Mouse (Mus musculus) limb, embryonic 10.5 days (tissue): ENCODE measurements around the gene Rasgef1b. TPM values are rescaled to one million over a fixed set of nuclear protein-coding genes. Genes with fewer than 3 reads are reported as not detected.
"Not testable (repeated sequence)": the region's sequence is repeated elsewhere in the genome, so short reads cannot be mapped to it uniquely, and the experiment has no call there.

Experiments used
- DNase-seq: peaks from one replicate; pipeline ENCODE4 v3.0.0-alpha.2; 2017; ENCODE audit warnings: low spot score
- H3K27ac ChIP-seq: fragments of 300-500 bp; sonication (generic); 2 replicates; pipeline ENCODE4 v1.5.1; 2016; ENCODE audit warnings: mild to moderate bottlenecking
- H3K27me3 ChIP-seq: fragments of 300-500 bp; sonication (generic); 2 replicates; pipeline ENCODE4 v1.6.1; 2016; ENCODE audit warnings: low read depth, mild to moderate bottlenecking; ENCODE audit not compliant: poor library complexity, severe bottlenecking
- H3K36me3 ChIP-seq: fragments of 300-500 bp; sonication (generic); 2 replicates; pipeline ENCODE4 v1.6.1; 2016; ENCODE audit warnings: mild to moderate bottlenecking, moderate library complexity
- H3K4me1 ChIP-seq: fragments of 300-500 bp; sonication (generic); 2 replicates; pipeline ENCODE4 v1.6.1; 2016
- H3K4me3 ChIP-seq: fragments of 300-500 bp; sonication (generic); 2 replicates; pipeline ENCODE4 v1.5.1; 2016; ENCODE audit warnings: mild to moderate bottlenecking, moderate library complexity
- H3K9me3 ChIP-seq: fragments of 300-500 bp; sonication (generic); replicated peaks from 2 replicates; pipeline ENCODE4 v1.6.1; 2016; ENCODE audit warnings: mild to moderate bottlenecking
- WGBS: fragments of 180-500 bp; shearing (Covaris S2); methylation state at CpG from one replicate; pipeline ENCODE4 v1.1.7; 2016; 5-methylcytosine and 5-hydroxymethylcytosine counted together
- polyA plus RNA-seq: library from polyadenylated mRNA; unstranded; fragments of >200 nt; fragmentation: Nextera tagmentation; extraction: Ambion mirVana; gene quantifications from 2 replicates; pipeline ENCODE4 v1.2.1, GENCODE M21; 2016

The Rasgef1b gene
- polyA plus RNA-seq, 1 experiment from 2014 or later, result 32.5 TPM

DNA sequence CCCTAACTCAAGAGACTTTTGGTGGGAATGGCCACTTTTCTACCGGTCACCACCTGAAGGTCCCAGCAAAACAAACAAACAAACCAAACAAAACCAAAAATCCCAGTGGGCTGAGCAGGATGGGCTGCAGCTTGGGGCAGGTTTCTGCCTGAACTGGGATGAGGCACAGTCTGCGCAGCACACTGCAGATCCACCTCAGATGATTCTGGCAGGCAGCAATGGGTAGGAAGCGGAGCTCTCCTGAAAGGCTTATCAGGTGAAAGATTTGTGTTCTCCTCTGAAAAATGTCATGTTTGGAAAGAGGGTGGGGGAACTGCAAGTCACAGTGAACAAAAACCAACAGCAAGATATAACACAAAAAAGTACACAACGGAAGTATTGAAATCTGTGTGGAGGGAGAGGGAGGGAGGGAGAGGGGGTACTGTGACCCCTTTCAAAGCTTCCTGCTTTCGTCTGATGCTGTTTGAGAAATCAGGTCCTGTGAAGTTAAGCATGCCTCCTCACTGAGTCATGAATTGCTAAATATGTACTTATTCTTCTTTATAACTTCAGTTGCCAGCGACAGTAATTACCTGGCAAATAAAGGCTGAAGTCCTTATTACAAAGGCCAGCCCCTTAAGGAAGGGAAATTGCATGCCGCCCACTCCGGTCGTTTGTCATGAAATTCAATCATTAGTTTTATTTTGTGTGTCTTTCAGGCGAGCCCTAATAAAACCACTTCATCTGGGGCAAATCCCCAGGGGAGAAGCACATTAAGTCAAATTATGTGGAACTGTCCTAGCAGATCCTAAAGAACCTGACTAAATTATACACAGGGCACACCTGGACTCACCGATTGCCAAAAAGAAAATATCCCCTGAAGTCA lies 491.7 kb downstream of the Rasgef1b start:
- H3K4me1 ChIP-seq, result peaks cover 29% of the 10 kb centered on the region
- no peaks in the 10 kb centered on the region for H3K27me3 ChIP-seq
- H3K36me3 ChIP-seq, result peaks cover 98% of the 10 kb centered on the region
- peak overlapping the region; percentile 76 for H3K27ac ChIP-seq
- H3K4me3 ChIP-seq, result no peak overlapping the region
- WGBS, result 50% methylated on average over 11 of the region's 11 CpGs
- no peaks in the 10 kb centered on the region for H3K9me3 ChIP-seq
- DNase-seq, result no peak

DNA sequence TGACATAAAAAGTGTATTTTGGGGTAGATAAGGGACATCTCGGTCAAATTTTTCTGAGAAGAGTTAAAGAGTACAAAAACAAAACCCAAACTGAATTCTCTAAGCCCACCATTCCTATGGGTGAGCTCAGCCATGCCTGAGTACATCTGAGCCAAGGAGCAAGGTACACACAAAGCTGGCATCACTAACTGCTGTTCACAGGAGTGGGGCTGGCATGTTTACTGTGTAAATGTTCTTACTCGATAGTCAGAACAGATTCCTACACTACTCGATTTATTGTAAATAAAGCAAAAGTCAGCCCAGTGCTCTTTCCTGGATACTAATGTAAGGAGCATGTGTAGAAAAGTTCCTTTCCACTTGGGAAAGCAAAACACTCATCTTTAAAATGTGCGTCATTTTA lies 492.4 kb downstream of the Rasgef1b start:
- peaks cover 98% of the 10 kb centered on the region for H3K36me3 ChIP-seq

DNA sequence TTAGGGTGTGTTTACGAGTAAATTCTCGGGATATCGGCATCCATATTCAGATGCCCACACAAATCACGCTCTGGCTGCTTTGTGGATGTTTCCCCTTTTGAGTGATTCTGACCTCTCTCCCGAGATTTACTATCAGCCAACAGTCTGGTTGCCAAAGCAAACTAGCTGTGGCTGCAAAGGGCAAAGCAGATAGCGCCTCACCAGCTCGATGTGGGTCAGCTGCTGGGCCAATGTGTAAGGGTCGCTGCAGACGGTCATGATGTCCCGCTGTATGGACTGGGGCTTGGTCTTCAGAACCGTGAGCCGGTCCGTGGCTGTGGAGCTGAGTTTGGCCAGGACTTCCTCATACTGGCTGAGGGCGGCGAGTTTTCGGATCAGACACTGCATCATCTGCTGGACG lies 494.6 kb downstream of the Rasgef1b start:
- DNase-seq, result no peak
- Histone ChIP-seq H3K4me1 (peaks cover 22% of the 10 kb centered on the region), H3K9me3 (no peaks in the 10 kb centered on the region), H3K27me3 (no peaks in the 10 kb centered on the region), H3K27ac (no peak overlapping the region; the same call in 1 of the 2 replicates), H3K4me3 (no peak overlapping the region), H3K36me3 (peaks cover 98% of the 10 kb centered on the region)
- 92% methylated on average over 17 of the region's 17 CpGs for WGBS

More for the DNA sequence above, 492.4 kb downstream of the Rasgef1b start:
- peak overlapping the region; percentile 76 for H3K27ac ChIP-seq
- H3K4me1 ChIP-seq, result peaks cover 23% of the 10 kb centered on the region
- no peaks in the 10 kb centered on the region for H3K9me3 ChIP-seq
- no peak for DNase-seq
- H3K27me3 ChIP-seq, result no peaks in the 10 kb centered on the region
- WGBS, result 94% methylated on average over 4 of the region's 4 CpGs
- H3K4me3 ChIP-seq, result no peak overlapping the region

DNA sequence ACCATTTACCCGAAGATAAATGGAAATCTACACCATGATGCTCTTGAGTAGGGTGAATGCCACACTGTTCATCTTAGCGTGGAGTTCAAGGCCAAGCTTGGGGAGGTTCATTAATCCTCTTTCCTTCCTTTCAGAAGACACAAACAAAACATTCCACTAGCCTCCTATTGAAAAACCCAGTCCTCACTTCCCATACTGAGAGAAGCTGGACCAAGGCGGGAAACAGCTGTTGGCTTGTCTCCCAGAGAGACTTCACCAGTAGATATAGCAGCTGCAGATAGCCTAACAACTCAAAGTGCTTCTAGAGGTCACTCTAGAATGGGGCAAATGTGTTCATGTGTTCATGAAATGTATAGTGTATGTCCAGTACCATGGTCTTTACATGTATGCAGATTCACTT lies 495.7 kb downstream of the Rasgef1b start:
- no peaks in the 10 kb centered on the region for H3K27me3 ChIP-seq
- DNase-seq, result no peak
- H3K4me3 ChIP-seq, result no peak overlapping the region
- no peaks in the 10 kb centered on the region for H3K9me3 ChIP-seq
- H3K27ac ChIP-seq, result no peak overlapping the region
- peaks cover 100% of the 10 kb centered on the region for H3K36me3 ChIP-seq
- peaks cover 16% of the 10 kb centered on the region for H3K4me1 ChIP-seq
- 87% methylated on average over 3 of the region's 3 CpGs for WGBS

DNA sequence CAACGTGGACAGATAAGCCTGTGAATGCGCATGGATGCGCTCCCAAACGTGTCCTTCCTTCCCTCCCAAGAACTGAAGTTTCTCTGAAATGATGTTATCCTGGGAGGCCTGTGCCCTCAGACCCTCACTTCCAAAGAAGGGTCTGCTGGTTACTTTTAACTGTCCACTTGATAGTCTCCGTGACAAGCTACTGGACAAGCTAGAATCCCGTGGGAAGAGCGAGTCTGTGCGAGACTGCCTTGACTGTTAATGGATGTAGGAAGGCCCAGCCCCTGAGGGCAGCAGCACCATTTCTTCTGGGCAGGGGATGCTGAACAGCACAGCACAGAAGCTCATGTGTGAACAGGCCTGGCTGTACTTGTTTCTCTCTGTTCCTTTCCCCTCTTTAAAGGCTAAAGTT lies 496.5 kb downstream of the Rasgef1b start:
- Histone ChIP-seq H3K27ac (no peak overlapping the region), H3K4me1 (peaks cover 8% of the 10 kb centered on the region), H3K36me3 (peaks cover 100% of the 10 kb centered on the region), H3K27me3 (no peaks in the 10 kb centered on the region), H3K4me3 (no peak overlapping the region), H3K9me3 (no peaks in the 10 kb centered on the region)
- 90% methylated on average over 8 of the region's 8 CpGs for WGBS
- no peak for DNase-seq

DNA sequence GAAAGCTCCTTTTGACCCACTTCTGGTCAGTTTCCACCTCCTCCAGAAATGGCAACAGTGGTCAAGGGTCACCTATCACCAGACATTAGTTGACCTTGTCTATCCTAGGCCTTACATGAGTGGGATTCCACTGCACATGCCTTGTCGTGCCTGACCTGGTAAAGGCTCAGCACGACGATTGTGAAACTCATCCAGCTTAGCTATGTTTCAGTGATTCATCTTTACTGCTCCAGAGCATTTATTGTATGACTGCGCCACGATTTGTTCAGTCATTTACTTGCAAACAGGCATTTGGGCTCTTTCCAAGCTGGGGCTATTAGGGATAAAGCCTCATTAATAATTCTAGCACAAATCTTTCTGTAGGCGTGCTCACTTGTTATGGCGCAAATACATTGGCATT lies 498.4 kb downstream of the Rasgef1b start:
- no peaks in the 10 kb centered on the region for H3K27me3 ChIP-seq
- no peak overlapping the region for H3K4me3 ChIP-seq
- H3K36me3 ChIP-seq, result peaks cover 100% of the 10 kb centered on the region
- H3K4me1 ChIP-seq, result peaks cover 5% of the 10 kb centered on the region; the same call in 1 of the 2 replicates
- no peak overlapping the region for H3K27ac ChIP-seq
- H3K9me3 ChIP-seq, result no peaks in the 10 kb centered on the region
- DNase-seq, result no peak
- WGBS, result 93% methylated on average over 7 of the region's 7 CpGs

DNA sequence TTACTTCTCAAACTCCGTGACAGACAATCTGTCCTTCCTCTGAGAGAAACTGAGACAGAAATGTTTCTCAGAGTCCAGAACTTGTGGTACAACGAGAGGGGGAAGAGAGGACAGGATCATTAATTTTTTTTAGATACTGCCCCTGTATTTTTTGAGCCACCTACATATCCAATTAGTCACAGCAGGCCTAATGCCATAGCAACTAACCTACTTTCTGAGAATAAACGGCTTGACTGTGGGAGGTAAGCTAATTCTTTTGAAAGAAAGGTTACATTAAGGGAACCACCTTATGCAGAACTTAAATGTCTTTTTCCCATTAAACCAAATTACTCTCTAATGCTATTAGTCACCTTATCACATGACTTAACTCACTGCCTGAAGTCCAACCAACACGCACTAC lies 501.5 kb downstream of the Rasgef1b start:
- peaks cover 98% of the 10 kb centered on the region for H3K36me3 ChIP-seq
- H3K27ac ChIP-seq, result no peak overlapping the region
- DNase-seq, result no peak
- H3K4me3 ChIP-seq, result no peak overlapping the region
- H3K4me1 ChIP-seq, result peaks cover 15% of the 10 kb centered on the region
- 86% methylated on average over 4 of the region's 4 CpGs for WGBS
- no peaks in the 10 kb centered on the region for H3K27me3 ChIP-seq
- H3K9me3 ChIP-seq, result no peaks in the 10 kb centered on the region

DNA sequence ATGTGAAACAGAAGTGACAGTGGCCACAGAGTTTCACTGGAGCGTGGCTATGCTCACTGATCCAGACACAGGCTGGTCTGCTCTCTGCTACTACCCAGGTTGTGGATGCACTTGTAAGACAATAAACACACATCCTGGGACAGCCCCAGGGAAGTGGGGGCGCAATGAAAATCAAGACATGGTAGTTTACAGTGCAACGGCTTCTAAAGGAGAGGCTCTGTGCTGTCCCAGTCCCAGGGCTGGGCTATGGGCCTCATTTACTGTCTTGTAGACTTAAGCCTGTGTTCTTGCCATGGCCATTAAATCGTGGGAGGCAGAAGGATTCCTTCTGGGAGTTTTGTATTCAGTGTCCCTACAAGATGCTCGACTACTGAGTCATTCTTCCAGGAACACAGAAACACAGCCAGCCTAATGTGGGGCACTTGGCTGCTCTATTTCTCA lies 504.3 kb downstream of the Rasgef1b start:
- peaks cover 15% of the 10 kb centered on the region for H3K4me1 ChIP-seq
- no peaks in the 10 kb centered on the region for H3K9me3 ChIP-seq
- H3K36me3 ChIP-seq, result peaks cover 98% of the 10 kb centered on the region
- H3K4me3 ChIP-seq, result no peak overlapping the region
- H3K27ac ChIP-seq, result peak overlapping the region; percentile 36; the same call in 1 of the 2 replicates
- no peaks in the 10 kb centered on the region for H3K27me3 ChIP-seq
- 66% methylated on average over 5 of the region's 5 CpGs for WGBS
- no peak for DNase-seq

DNA sequence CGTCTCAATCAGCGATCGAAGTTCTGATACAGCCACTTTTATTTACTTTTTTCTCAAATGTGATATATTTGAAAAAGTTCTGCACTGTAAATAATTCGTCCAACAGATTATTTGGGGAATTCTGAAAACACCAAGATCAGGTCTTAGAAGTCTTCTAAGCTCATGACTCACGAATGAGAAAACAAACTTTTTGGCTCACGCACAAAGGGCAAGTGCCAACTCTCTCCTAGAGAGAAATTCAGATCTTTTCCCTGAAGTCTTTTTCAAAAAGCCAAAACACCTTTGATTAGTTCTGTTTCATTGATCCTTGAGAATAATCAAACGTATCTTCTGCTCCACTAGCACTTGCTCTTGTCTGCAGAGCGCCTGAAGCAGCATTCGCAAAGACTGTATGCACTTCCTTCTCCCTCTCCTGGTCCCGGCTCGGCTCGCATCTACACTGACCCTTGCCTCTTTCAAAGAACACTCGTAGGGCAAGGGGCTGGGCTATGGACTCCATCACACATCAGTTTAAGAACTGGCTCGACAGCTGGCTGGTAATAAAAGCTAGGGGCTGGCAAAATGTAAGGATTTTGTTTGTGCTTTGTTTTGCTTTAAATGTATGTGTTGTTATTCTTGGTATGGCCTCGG lies 504.9 kb downstream of the Rasgef1b start:
- no peaks in the 10 kb centered on the region for H3K9me3 ChIP-seq
- 65% methylated on average over 15 of the region's 15 CpGs for WGBS
- H3K4me3 ChIP-seq, result no peak overlapping the region
- peaks cover 98% of the 10 kb centered on the region for H3K36me3 ChIP-seq
- H3K4me1 ChIP-seq, result peaks cover 15% of the 10 kb centered on the region
- 0 out of 2 replicates have a peak overlapping the region, but pooled peaks have one; percentile 36 for H3K27ac ChIP-seq
- no peak for DNase-seq
- H3K27me3 ChIP-seq, result no peaks in the 10 kb centered on the region

DNA sequence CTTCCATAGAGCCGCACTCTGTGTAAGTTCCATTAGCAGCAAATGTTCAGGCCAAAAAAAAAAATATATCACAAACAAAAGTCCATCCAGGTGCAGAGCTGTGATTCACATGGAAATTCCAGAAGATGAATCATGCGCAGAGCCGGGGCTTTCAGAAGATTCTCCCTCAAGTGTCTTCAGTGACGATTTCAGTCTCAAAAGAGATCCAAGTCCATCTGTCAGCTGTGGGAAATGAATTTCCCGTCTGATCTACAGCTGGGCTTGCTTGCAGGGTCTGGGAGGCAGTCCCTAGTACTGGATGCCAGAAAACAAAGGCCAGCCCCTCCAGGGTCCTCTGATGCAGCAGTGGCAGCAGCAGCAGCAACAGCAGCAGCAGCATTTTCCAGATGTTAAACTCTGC lies 510.5 kb downstream of the Rasgef1b start:
- no peaks in the 10 kb centered on the region for H3K4me1 ChIP-seq
- H3K27ac ChIP-seq, result no peak overlapping the region
- peaks cover 82% of the 10 kb centered on the region for H3K36me3 ChIP-seq
- H3K9me3 ChIP-seq, result no peaks in the 10 kb centered on the region
- WGBS, result 85% methylated on average over 5 of the region's 5 CpGs
- no peaks in the 10 kb centered on the region for H3K27me3 ChIP-seq
- no peak overlapping the region for H3K4me3 ChIP-seq
- DNase-seq, result no peak

DNA sequence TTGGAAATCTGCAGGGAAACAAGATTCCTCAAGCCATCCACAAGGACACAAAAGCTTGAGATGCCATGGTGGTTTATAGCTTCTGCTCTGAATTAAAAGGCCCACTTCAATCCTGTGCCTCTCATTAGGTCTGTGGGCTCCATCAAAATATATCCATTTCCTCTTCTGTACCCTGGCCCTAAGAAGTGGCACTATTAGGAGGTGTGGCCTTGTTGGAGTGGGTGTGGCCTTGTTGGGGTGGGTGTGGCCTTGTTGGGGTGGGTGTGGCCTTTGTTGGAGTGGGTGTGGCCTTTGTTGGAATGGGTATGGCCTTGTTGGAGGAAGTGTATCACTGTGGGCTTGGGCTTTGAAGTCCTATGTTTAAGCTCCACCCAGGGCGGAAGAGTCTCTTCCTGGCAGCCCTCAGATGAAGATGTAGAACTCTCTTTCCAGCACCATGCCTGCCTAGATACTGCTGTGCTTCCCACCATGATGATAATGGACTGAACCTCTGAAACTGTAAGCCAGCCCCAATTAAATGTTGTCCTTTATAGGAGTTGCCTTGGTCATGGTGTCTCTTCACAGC lies 512.2 kb downstream of the Rasgef1b start:
- DNase-seq, H3K9me3 ChIP-seq, H3K27me3 ChIP-seq, H3K4me3 ChIP-seq, H3K4me1 ChIP-seq, H3K27ac ChIP-seq: not testable (repeated sequence)
- 94% methylated on average over 1 of the region's 1 CpGs for WGBS
- peaks cover 64% of the 10 kb centered on the region for H3K36me3 ChIP-seq

DNA sequence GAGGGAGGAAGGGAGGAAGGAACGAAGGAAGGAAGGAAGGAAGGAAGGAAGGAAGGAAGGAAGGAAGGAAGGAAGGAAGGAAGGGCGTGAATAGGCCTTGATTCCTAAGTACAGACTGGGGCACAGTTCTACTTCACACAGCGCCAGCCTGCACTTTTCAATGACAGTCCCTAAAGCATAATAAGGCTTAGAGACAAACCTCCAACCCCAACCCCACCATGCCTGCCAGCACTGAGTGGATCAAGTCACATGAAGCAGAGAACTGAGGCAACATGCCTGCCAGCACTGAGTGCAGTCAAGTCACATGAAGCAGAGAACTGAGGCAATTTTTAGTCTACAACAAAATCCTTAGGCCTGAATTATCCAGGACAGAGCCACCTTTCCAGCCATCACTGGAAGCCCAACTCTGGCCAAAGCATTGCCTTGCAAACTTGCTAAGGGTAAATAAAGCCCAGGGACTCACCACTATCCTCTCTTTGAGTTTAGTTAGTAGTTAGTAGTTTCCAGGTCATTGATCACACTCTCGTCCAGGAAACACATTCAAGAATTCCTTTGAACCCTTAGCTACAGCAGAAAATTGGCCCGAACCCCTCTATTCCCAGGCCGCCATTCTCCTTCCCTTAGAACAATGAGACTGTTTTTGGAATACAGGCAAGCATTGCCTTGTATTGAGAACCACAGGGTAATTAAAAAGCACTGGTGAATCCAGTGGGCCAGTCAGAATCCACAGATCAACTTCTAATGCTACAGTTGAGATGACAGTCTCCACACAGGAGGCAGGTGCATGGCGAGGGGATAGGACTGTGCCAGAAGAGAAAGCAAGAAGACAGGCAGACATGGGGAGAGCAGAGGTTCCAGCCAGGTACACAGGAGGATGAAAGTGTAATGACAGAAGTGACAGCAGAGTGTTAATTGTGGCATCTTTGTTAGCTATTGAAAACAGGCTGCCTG lies 513.4 kb downstream of the Rasgef1b start:
- H3K27me3 ChIP-seq, result no peaks in the 10 kb centered on the region
- H3K4me3 ChIP-seq, result no peak overlapping the region
- H3K27ac ChIP-seq, result no peak overlapping the region
- WGBS, result 75% methylated on average over 7 of the region's 7 CpGs
- no peak for DNase-seq
- H3K4me1 ChIP-seq, result no peaks in the 10 kb centered on the region
- H3K36me3 ChIP-seq, result peaks cover 53% of the 10 kb centered on the region
- H3K9me3 ChIP-seq, result no peaks in the 10 kb centered on the region
